Mouse (Mus musculus): ENCODE data around the gene Lemd2. TPM values are rescaled to one million over a fixed set of nuclear protein-coding genes. Genes with fewer than 3 reads are reported as not detected.

Gene Lemd2
- polyA plus RNA-seq, 1 experiment, result 31.6 TPM

- no peaks in the 10 kb centered on the region for H3K9me3 ChIP-seq (replicated peaks; ENCODE audit: control insufficient read depth, insufficient read depth, low read length, poor library complexity, severe bottlenecking)
- no peak overlapping the region for H3K4me3 ChIP-seq (ENCODE audit: low read depth, low read length)
- H3K27me3 ChIP-seq (ENCODE audit: control insufficient read depth, insufficient read depth, low read length, poor library complexity, severe bottlenecking), result no peaks in the 10 kb centered on the region
- H3K36me3 ChIP-seq (ENCODE audit: control insufficient read depth, insufficient read depth, low read length, poor library complexity, severe bottlenecking), result no peaks in the 10 kb centered on the region
- H3K27ac ChIP-seq (ENCODE audit: insufficient read depth, low read length), result no peak overlapping the region
- no peak overlapping the region for H3K9ac ChIP-seq (ENCODE audit: low read depth, poor library complexity, severe bottlenecking)
- H3K4me1 ChIP-seq (ENCODE audit: control insufficient read depth, insufficient read depth, low read length), result no peaks in the 10 kb centered on the region
- TF ChIP-seq POLR2A (IDR thresholded peaks at IDR 0.05; ENCODE audit: insufficient read depth, low read length) (no peak), EP300 (IDR thresholded peaks at IDR 0.05; ENCODE audit: insufficient read depth, low read depth, low read length) (no peak), CTCF (IDR thresholded peaks at IDR 0.05; ENCODE audit: low read depth, low read length) (peak; percentile 74)
Observed at GRCm38 (mm10) chr17:27165054-27165773, 39.1 kb downstream of the Lemd2 start.

GRCm38 (mm10) chr17:27160905-27161304, 43.4 kb downstream of the Lemd2 start:
- Histone ChIP-seq H3K4me1 (ENCODE audit: control insufficient read depth, insufficient read depth, low read length) (no peaks in the 10 kb centered on the region), H3K36me3 (ENCODE audit: control insufficient read depth, insufficient read depth, low read length, poor library complexity, severe bottlenecking) (no peaks in the 10 kb centered on the region), H3K4me3 (ENCODE audit: low read depth, low read length) (no peak overlapping the region), H3K9ac (ENCODE audit: low read depth, poor library complexity, severe bottlenecking) (no peak overlapping the region), H3K27ac (ENCODE audit: insufficient read depth, low read length) (no peak overlapping the region), H3K9me3 (replicated peaks; ENCODE audit: control insufficient read depth, insufficient read depth, low read length, poor library complexity, severe bottlenecking) (no peaks in the 10 kb centered on the region), H3K27me3 (ENCODE audit: control insufficient read depth, insufficient read depth, low read length, poor library complexity, severe bottlenecking) (no peaks in the 10 kb centered on the region)
- no peak for TF ChIP-seq CTCF (IDR thresholded peaks at IDR 0.05; ENCODE audit: low read depth, low read length)
- TF ChIP-seq POLR2A (IDR thresholded peaks at IDR 0.05; ENCODE audit: insufficient read depth, low read length), result no peak
- no peak for TF ChIP-seq EP300 (IDR thresholded peaks at IDR 0.05; ENCODE audit: insufficient read depth, low read depth, low read length)

GRCm38 (mm10) chr17:27159169-27159568, 45.1 kb downstream of the Lemd2 start:
- no peak overlapping the region for H3K9ac ChIP-seq (ENCODE audit: low read depth, poor library complexity, severe bottlenecking)
- H3K27ac ChIP-seq (ENCODE audit: insufficient read depth, low read length), result no peak overlapping the region
- no peaks in the 10 kb centered on the region for H3K9me3 ChIP-seq (replicated peaks; ENCODE audit: control insufficient read depth, insufficient read depth, low read length, poor library complexity, severe bottlenecking)
- H3K36me3 ChIP-seq (ENCODE audit: control insufficient read depth, insufficient read depth, low read length, poor library complexity, severe bottlenecking), result no peaks in the 10 kb centered on the region
- TF ChIP-seq POLR2A (IDR thresholded peaks at IDR 0.05; ENCODE audit: insufficient read depth, low read length) (no peak), EP300 (IDR thresholded peaks at IDR 0.05; ENCODE audit: insufficient read depth, low read depth, low read length) (no peak), CTCF (IDR thresholded peaks at IDR 0.05; ENCODE audit: low read depth, low read length) (no peak)
- H3K4me3 ChIP-seq (ENCODE audit: low read depth, low read length), result no peak overlapping the region
- H3K4me1 ChIP-seq (ENCODE audit: control insufficient read depth, insufficient read depth, low read length), result no peaks in the 10 kb centered on the region
- H3K27me3 ChIP-seq (ENCODE audit: control insufficient read depth, insufficient read depth, low read length, poor library complexity, severe bottlenecking), result no peaks in the 10 kb centered on the region

- TF ChIP-seq POLR2A (IDR thresholded peaks at IDR 0.05; ENCODE audit: insufficient read depth, low read length) (no peak), EP300 (IDR thresholded peaks at IDR 0.05; ENCODE audit: insufficient read depth, low read depth, low read length) (no peak), CTCF (IDR thresholded peaks at IDR 0.05; ENCODE audit: low read depth, low read length) (no peak)
- H3K4me3 ChIP-seq (ENCODE audit: low read depth, low read length), result no peak overlapping the region
- H3K9ac ChIP-seq (ENCODE audit: low read depth, poor library complexity, severe bottlenecking), result no peak overlapping the region
- H3K27me3 ChIP-seq (ENCODE audit: control insufficient read depth, insufficient read depth, low read length, poor library complexity, severe bottlenecking), result no peaks in the 10 kb centered on the region
- H3K9me3 ChIP-seq (replicated peaks; ENCODE audit: control insufficient read depth, insufficient read depth, low read length, poor library complexity, severe bottlenecking), result no peaks in the 10 kb centered on the region
- no peaks in the 10 kb centered on the region for H3K36me3 ChIP-seq (ENCODE audit: control insufficient read depth, insufficient read depth, low read length, poor library complexity, severe bottlenecking)
- no peaks in the 10 kb centered on the region for H3K4me1 ChIP-seq (ENCODE audit: control insufficient read depth, insufficient read depth, low read length)
- H3K27ac ChIP-seq (ENCODE audit: insufficient read depth, low read length), result no peak overlapping the region
Observed at GRCm38 (mm10) chr17:27158439-27158838, 45.8 kb downstream of the Lemd2 start.

GRCm38 (mm10) chr17:27155752-27156151, 48.5 kb downstream of the Lemd2 start:
- Histone ChIP-seq H3K4me3 (ENCODE audit: low read depth, low read length) (no peak overlapping the region), H3K9me3 (replicated peaks; ENCODE audit: control insufficient read depth, insufficient read depth, low read length, poor library complexity, severe bottlenecking) (no peaks in the 10 kb centered on the region), H3K4me1 (ENCODE audit: control insufficient read depth, insufficient read depth, low read length) (no peaks in the 10 kb centered on the region), H3K27ac (ENCODE audit: insufficient read depth, low read length) (no peak overlapping the region), H3K9ac (ENCODE audit: low read depth, poor library complexity, severe bottlenecking) (no peak overlapping the region), H3K27me3 (ENCODE audit: control insufficient read depth, insufficient read depth, low read length, poor library complexity, severe bottlenecking) (no peaks in the 10 kb centered on the region), H3K36me3 (ENCODE audit: control insufficient read depth, insufficient read depth, low read length, poor library complexity, severe bottlenecking) (no peaks in the 10 kb centered on the region)
- TF ChIP-seq EP300 (IDR thresholded peaks at IDR 0.05; ENCODE audit: insufficient read depth, low read depth, low read length) (no peak), POLR2A (IDR thresholded peaks at IDR 0.05; ENCODE audit: insufficient read depth, low read length) (no peak), CTCF (IDR thresholded peaks at IDR 0.05; ENCODE audit: low read depth, low read length) (no peak)

GRCm38 (mm10) chr17:27154881-27155280, 49.4 kb downstream of the Lemd2 start:
- no peaks in the 10 kb centered on the region for H3K36me3 ChIP-seq (ENCODE audit: control insufficient read depth, insufficient read depth, low read length, poor library complexity, severe bottlenecking)
- no peak overlapping the region for H3K4me3 ChIP-seq (ENCODE audit: low read depth, low read length)
- no peaks in the 10 kb centered on the region for H3K4me1 ChIP-seq (ENCODE audit: control insufficient read depth, insufficient read depth, low read length)
- H3K27ac ChIP-seq (ENCODE audit: insufficient read depth, low read length), result no peak overlapping the region
- H3K9ac ChIP-seq (ENCODE audit: low read depth, poor library complexity, severe bottlenecking), result no peak overlapping the region
- no peaks in the 10 kb centered on the region for H3K27me3 ChIP-seq (ENCODE audit: control insufficient read depth, insufficient read depth, low read length, poor library complexity, severe bottlenecking)
- H3K9me3 ChIP-seq (replicated peaks; ENCODE audit: control insufficient read depth, insufficient read depth, low read length, poor library complexity, severe bottlenecking), result no peaks in the 10 kb centered on the region
- TF ChIP-seq CTCF (IDR thresholded peaks at IDR 0.05; ENCODE audit: low read depth, low read length), result no peak
- no peak for TF ChIP-seq EP300 (IDR thresholded peaks at IDR 0.05; ENCODE audit: insufficient read depth, low read depth, low read length)
- TF ChIP-seq POLR2A (IDR thresholded peaks at IDR 0.05; ENCODE audit: insufficient read depth, low read length), result no peak

Measured in ES-Bruce4 (cell line).